Mouse (Mus musculus): ENCODE results near the gene Adam12. TPM values are rescaled to one million over a fixed set of nuclear protein-coding genes. Genes with fewer than 3 reads are reported as not detected.
A peak's percentile ranks its signal among the peaks of the same experiment; 100 is the strongest.

The Adam12 gene
- polyA plus RNA-seq, 1 experiment = 1.8 TPM

DNA sequence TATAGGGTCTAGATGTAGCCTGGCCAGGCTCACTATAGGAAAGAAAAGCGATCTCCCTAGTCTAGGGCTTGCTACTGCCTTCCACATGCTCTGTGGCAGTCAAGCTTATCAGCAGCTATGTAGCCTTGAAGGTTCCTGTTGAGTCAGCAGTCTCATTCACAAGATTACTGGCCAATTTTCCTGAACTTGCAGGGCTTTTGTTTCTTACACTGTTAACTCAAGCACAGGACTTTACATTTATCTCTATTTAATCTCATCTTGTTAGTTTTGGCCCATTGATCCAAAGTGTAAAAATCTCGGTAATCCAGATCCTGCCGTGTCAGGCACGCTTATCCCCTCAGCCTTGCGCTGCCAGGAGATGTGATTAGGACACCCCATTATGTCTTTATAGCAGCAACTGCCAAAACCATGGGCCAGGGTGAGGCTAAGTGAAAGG, 103.8 kb downstream of the Adam12 start:
- no peaks in the 10 kb centered on the region for H3K4me1 ChIP-seq (ENCODE audit: control insufficient read depth, insufficient read depth, low read length)
- TF ChIP-seq POLR2A (IDR thresholded peaks at IDR 0.05; ENCODE audit: borderline replicate concordance, control insufficient read depth, low read depth, low read length) = no peak
- TF ChIP-seq CTCF (IDR thresholded peaks at IDR 0.05; ENCODE audit: control insufficient read depth, insufficient read depth, low read length) = no peak
- no peak overlapping the region for H3K27ac ChIP-seq (ENCODE audit: control insufficient read depth, insufficient read depth, low read depth, low read length, poor library complexity)
- no peak overlapping the region for H3K4me3 ChIP-seq (replicated peaks; ENCODE audit: control insufficient read depth, low read depth, low read length)
- WGBS = 67% methylated on average over 5 of the region's 5 CpGs

DNA sequence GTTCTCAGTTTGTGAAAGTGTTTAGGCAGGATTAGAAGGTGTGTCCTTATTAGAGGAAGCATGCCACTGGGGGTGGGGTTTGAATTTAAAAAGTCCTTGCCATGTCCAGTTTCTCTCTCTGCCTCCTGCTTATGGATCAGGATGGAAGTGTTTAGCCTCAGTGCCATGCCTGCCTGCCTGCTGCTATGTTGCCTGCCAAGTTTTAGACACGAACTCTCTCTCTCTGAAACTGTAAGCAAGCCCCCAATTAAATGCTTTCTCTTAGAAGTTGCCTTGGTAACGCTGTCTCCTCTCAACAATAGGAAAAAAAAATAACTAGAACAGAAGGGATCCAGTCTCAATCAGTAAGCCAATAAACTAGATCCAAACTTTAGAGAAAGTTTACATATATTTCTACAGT, 110.5 kb downstream of the Adam12 start:
- no peaks in the 10 kb centered on the region for H3K4me1 ChIP-seq (ENCODE audit: control insufficient read depth, insufficient read depth, low read length)
- no peak overlapping the region for H3K4me3 ChIP-seq (replicated peaks; ENCODE audit: control insufficient read depth, low read depth, low read length)
- WGBS = 63% methylated on average over 2 of the region's 2 CpGs
- no peak overlapping the region for H3K27ac ChIP-seq (ENCODE audit: control insufficient read depth, insufficient read depth, low read depth, low read length, poor library complexity)
- no peak for TF ChIP-seq CTCF (IDR thresholded peaks at IDR 0.05; ENCODE audit: control insufficient read depth, insufficient read depth, low read length)
- TF ChIP-seq POLR2A (IDR thresholded peaks at IDR 0.05; ENCODE audit: borderline replicate concordance, control insufficient read depth, low read depth, low read length) = no peak

- Histone ChIP-seq H3K4me1 (ENCODE audit: control insufficient read depth, insufficient read depth, low read length) (no peaks in the 10 kb centered on the region), H3K27ac (ENCODE audit: control insufficient read depth, insufficient read depth, low read depth, low read length, poor library complexity) (0 out of 2 replicates have a peak overlapping the region, but pooled peaks have one; percentile 12), H3K4me3 (replicated peaks; ENCODE audit: control insufficient read depth, low read depth, low read length) (no peak overlapping the region)
- 87% methylated on average over 8 of the region's 8 CpGs for WGBS
- no peak for TF ChIP-seq CTCF (IDR thresholded peaks at IDR 0.05; ENCODE audit: control insufficient read depth, insufficient read depth, low read length)
- no peak for TF ChIP-seq POLR2A (IDR thresholded peaks at IDR 0.05; ENCODE audit: borderline replicate concordance, control insufficient read depth, low read depth, low read length)
Observed at GRCm38 (mm10) chr7:134115438-134115837, 116.5 kb downstream of the Adam12 start.

DNA sequence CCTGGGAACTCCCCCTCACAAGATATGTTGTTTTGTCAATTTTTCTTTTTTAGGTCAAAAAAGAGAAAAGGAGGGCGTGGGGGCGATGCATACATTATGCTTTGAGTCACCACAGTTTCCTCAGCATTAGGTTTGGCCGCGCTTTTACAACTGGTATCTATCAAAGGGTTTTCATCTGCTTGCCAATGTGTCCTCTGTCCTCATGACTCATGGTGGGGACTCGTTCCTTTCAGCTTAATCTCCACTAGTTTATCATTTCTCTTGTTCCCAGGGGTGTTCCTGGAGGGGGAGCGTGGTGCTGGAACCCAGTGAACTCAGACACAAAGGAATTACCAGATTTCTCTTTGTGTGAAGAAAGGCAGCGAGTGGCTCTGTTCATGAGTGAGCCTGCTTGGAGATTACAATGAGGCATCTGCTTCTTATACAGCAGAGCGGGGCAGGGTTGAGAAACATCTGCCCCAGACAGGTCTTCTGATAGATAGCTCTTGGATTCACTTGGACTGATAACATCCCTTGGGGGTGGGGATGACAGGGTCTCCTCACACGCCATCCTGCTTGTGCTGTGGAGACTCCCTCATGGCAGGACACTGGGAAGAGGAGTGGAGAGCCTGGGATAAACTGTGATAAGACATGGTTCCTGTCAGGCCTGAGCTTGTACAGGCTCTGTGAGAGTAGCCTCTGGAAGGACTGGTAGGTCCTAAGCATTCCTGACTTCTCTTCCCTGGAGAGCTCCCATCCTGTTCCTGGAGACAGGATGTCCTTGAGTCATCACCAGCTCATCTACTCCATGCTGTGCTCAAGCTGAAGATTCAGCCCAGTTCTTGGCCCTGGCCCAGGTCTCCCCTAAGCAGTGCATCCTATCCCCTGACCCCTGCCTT, 117.4 kb downstream of the Adam12 start:
- H3K27ac ChIP-seq (ENCODE audit: control insufficient read depth, insufficient read depth, low read depth, low read length, poor library complexity) = no peak overlapping the region
- H3K4me3 ChIP-seq (replicated peaks; ENCODE audit: control insufficient read depth, low read depth, low read length) = no peak overlapping the region
- 78% methylated on average over 9 of the region's 9 CpGs for whole genome bisulfite sequencing
- no peak for TF ChIP-seq CTCF (IDR thresholded peaks at IDR 0.05; ENCODE audit: control insufficient read depth, insufficient read depth, low read length)
- no peak for TF ChIP-seq POLR2A (IDR thresholded peaks at IDR 0.05; ENCODE audit: borderline replicate concordance, control insufficient read depth, low read depth, low read length)
- no peaks in the 10 kb centered on the region for H3K4me1 ChIP-seq (ENCODE audit: control insufficient read depth, insufficient read depth, low read length)

GRCm38 (mm10) chr7:134113829-134114228, 118.1 kb downstream of the Adam12 start:
- H3K27ac ChIP-seq (ENCODE audit: control insufficient read depth, insufficient read depth, low read depth, low read length, poor library complexity) = no peak overlapping the region
- TF ChIP-seq CTCF (IDR thresholded peaks at IDR 0.05; ENCODE audit: control insufficient read depth, insufficient read depth, low read length) (no peak), POLR2A (IDR thresholded peaks at IDR 0.05; ENCODE audit: borderline replicate concordance, control insufficient read depth, low read depth, low read length) (no peak)
- 67% methylated on average over 6 of the region's 6 CpGs for WGBS
- no peaks in the 10 kb centered on the region for H3K4me1 ChIP-seq (ENCODE audit: control insufficient read depth, insufficient read depth, low read length)
- no peak overlapping the region for H3K4me3 ChIP-seq (replicated peaks; ENCODE audit: control insufficient read depth, low read depth, low read length)

DNA sequence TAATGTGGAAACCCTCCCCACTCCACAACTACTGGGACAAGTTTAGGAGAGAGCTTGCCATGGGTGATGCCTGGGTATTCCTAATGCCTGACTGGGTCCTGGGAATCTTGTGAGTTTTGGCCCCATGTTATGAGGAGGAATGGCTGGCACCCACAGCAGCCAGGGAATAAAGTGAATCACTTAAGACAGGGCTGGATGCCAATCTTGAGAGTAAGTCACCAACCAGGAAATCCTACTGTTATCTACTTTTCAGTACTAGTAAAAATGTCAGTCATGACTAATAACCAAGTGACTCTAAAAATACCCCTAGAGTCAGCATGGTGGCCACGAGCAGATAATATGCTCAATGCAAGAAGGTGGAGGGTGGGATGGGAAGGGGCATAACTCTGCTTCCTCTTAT, 121.8 kb downstream of the Adam12 start:
- 28% methylated on average over 1 of the region's 1 CpGs for WGBS
- H3K4me1 ChIP-seq (ENCODE audit: control insufficient read depth, insufficient read depth, low read length) = no peaks in the 10 kb centered on the region
- TF ChIP-seq CTCF (IDR thresholded peaks at IDR 0.05; ENCODE audit: control insufficient read depth, insufficient read depth, low read length) (no peak), POLR2A (IDR thresholded peaks at IDR 0.05; ENCODE audit: borderline replicate concordance, control insufficient read depth, low read depth, low read length) (no peak)
- H3K27ac ChIP-seq (ENCODE audit: control insufficient read depth, insufficient read depth, low read depth, low read length, poor library complexity) = no peak overlapping the region
- no peak overlapping the region for H3K4me3 ChIP-seq (replicated peaks; ENCODE audit: control insufficient read depth, low read depth, low read length)

DNA sequence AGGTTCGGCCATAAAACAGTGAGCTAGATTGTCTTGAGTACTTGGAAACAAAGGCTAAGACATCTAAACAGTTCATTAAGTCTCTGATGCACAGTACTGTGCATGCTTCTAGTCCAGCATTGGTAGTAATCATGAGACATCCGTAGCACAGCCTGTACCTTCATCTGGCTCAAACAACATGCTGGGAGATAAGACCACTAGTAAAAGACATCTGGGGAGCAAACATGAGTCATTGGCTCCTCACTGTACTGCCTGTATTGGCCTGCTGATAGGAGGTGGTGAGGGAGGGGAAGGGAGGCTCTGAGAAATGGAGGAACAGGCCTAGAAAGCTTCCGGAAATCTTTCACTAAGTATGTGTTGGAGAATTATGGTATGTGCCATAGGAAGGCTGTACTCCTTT, 124.1 kb downstream of the Adam12 start:
- TF ChIP-seq CTCF (IDR thresholded peaks at IDR 0.05; ENCODE audit: control insufficient read depth, insufficient read depth, low read length) (no peak), POLR2A (IDR thresholded peaks at IDR 0.05; ENCODE audit: borderline replicate concordance, control insufficient read depth, low read depth, low read length) (no peak)
- H3K4me1 ChIP-seq (ENCODE audit: control insufficient read depth, insufficient read depth, low read length) = no peaks in the 10 kb centered on the region
- no peak overlapping the region for H3K27ac ChIP-seq (ENCODE audit: control insufficient read depth, insufficient read depth, low read depth, low read length, poor library complexity)
- WGBS = 72% methylated on average over 3 of the region's 3 CpGs
- no peak overlapping the region for H3K4me3 ChIP-seq (replicated peaks; ENCODE audit: control insufficient read depth, low read depth, low read length)

GRCm38 (mm10) chr7:134099010-134099409, 132.9 kb downstream of the Adam12 start:
- TF ChIP-seq POLR2A (IDR thresholded peaks at IDR 0.05; ENCODE audit: borderline replicate concordance, control insufficient read depth, low read depth, low read length) (no peak), CTCF (IDR thresholded peaks at IDR 0.05; ENCODE audit: control insufficient read depth, insufficient read depth, low read length) (no peak)
- Histone ChIP-seq H3K4me3 (replicated peaks; ENCODE audit: control insufficient read depth, low read depth, low read length) (no peak overlapping the region), H3K4me1 (ENCODE audit: control insufficient read depth, insufficient read depth, low read length) (no peaks in the 10 kb centered on the region; the same call in 1 of the 2 replicates), H3K27ac (ENCODE audit: control insufficient read depth, insufficient read depth, low read depth, low read length, poor library complexity) (no peak overlapping the region)
- 71% methylated on average over 4 of the region's 4 CpGs for WGBS

Measured in bone marrow, adult 2 months (tissue).